Mouse (Mus musculus) olfactory bulb, adult 2 months (tissue): Measurements from ENCODE around the gene Ccdc42. TPM values are rescaled to one million over a fixed set of nuclear protein-coding genes. Genes with fewer than 3 reads are reported as not detected.

Experiments used
- H3K27ac ChIP-seq: fragments of 200-500 bp; 2 replicates; pipeline ENCODE4 v1.5.1; 2012; ENCODE audit warnings: low read depth, low read length; ENCODE audit not compliant: insufficient read depth
- H3K4me1 ChIP-seq: fragments of 200-500 bp; 2 replicates; pipeline ENCODE4 v1.6.1; 2012; ENCODE audit warnings: low read length; ENCODE audit not compliant: control insufficient read depth, insufficient read depth
- H3K4me3 ChIP-seq: fragments of 200-500 bp; 2 replicates; pipeline ENCODE4 v1.5.1; 2012; ENCODE audit warnings: mild to moderate bottlenecking, low read depth, low read length, moderate library complexity; ENCODE audit not compliant: insufficient read depth
- CTCF ChIP-seq: fragments of 200-500 bp; IDR thresholded peaks from 2 replicates; pipeline ENCODE4 v1.5.1; 2012; ENCODE audit warnings: low read depth, mild to moderate bottlenecking, low read length, moderate library complexity; ENCODE audit not compliant: insufficient read depth
- POLR2A ChIP-seq: fragments of 200-500 bp; IDR thresholded peaks from 2 replicates; pipeline ENCODE4 v1.6.1; 2012; ENCODE audit warnings: mild to moderate bottlenecking, low read depth, low read length, moderate library complexity; ENCODE audit not compliant: insufficient read depth
- WGBS: fragments of 180-500 bp; shearing (Covaris S2); methylation state at CpG from one replicate; pipeline ENCODE4 v1.1.7; 2018; 5-methylcytosine and 5-hydroxymethylcytosine counted together
- polyA plus RNA-seq: library from polyadenylated mRNA; stranded (reverse); fragments of >200 nt; gene quantifications from 2 replicates; pipeline ENCODE4 v1.2.4, GENCODE M21; 2012; ENCODE audit warnings: low replicate concordance; ENCODE audit not compliant: missing spikeins, insufficient read depth, insufficient read length

Ccdc42 gene
- not detected in 2 replicates for polyA plus RNA-seq

- 72% methylated on average over 5 of the region's 5 CpGs for WGBS
- TF ChIP-seq POLR2A (no peak), CTCF (no peak)
- Histone ChIP-seq H3K4me1 (no peaks in the 10 kb centered on the region), H3K27ac (no peak within 1 kb of the TSS), H3K4me3 (no peak within 1 kb of the TSS)
Observed at GRCm38 (mm10) chr11:68586721-68587120, at the start of gene Ccdc42. Gene Ccdc42 (plus strand): TSS chr11:68587021.

GRCm38 (mm10) chr11:68539621-68540020 lies 47.2 kb upstream of the Ccdc42 start:
- WGBS: 78% methylated on average over 5 of the region's 5 CpGs
- TF ChIP-seq POLR2A: no peak
- TF ChIP-seq CTCF: no peak
- Histone ChIP-seq H3K4me1 (no peaks in the 10 kb centered on the region), H3K27ac (no peak overlapping the region), H3K4me3 (no peak overlapping the region)

- 29% methylated on average over 8 of the region's 8 CpGs for WGBS
Observed at GRCm38 (mm10) chr11:68544554-68544953, 42.3 kb upstream of the Ccdc42 start.

GRCm38 (mm10) chr11:68545172-68545571 lies 41.6 kb upstream of the Ccdc42 start:
- Histone ChIP-seq H3K27ac (no peak overlapping the region), H3K4me1 (no peaks in the 10 kb centered on the region), H3K4me3 (no peak overlapping the region)
- no peak for TF ChIP-seq CTCF
- no peak for TF ChIP-seq POLR2A
- 71% methylated on average over 7 of the region's 7 CpGs for WGBS

More at GRCm38 (mm10) chr11:68544554-68544953, 42.3 kb upstream of the Ccdc42 start:
- H3K27ac ChIP-seq: no peak overlapping the region
- no peak overlapping the region for H3K4me3 ChIP-seq
- no peaks in the 10 kb centered on the region for H3K4me1 ChIP-seq
- TF ChIP-seq POLR2A: no peak
- no peak for TF ChIP-seq CTCF

- TF ChIP-seq CTCF: no peak
- TF ChIP-seq POLR2A: no peak
- no peak overlapping the region for H3K4me3 ChIP-seq
- no peaks in the 10 kb centered on the region for H3K4me1 ChIP-seq
- no peak overlapping the region for H3K27ac ChIP-seq
- 92% methylated on average over 8 of the region's 8 CpGs for WGBS
Observed at GRCm38 (mm10) chr11:68545682-68546222, 41.1 kb upstream of the Ccdc42 start.

- no peak overlapping the region for H3K27ac ChIP-seq
- H3K4me1 ChIP-seq: no peaks in the 10 kb centered on the region
- no peak overlapping the region for H3K4me3 ChIP-seq
- TF ChIP-seq CTCF (no peak), POLR2A (no peak)
- WGBS: 53% methylated on average over 2 of the region's 2 CpGs
Observed at GRCm38 (mm10) chr11:68547484-68547883, 39.3 kb upstream of the Ccdc42 start.

- Histone ChIP-seq H3K27ac (no peak overlapping the region), H3K4me1 (no peaks in the 10 kb centered on the region), H3K4me3 (no peak overlapping the region)
- TF ChIP-seq POLR2A (no peak), CTCF (no peak)
- 61% methylated on average over 3 of the region's 3 CpGs for WGBS
Observed at GRCm38 (mm10) chr11:68549597-68549996, 37.2 kb upstream of the Ccdc42 start.

GRCm38 (mm10) chr11:68550358-68550757 lies 36.5 kb upstream of the Ccdc42 start:
- TF ChIP-seq POLR2A (no peak), CTCF (no peak)
- Histone ChIP-seq H3K4me3 (no peak overlapping the region), H3K27ac (no peak overlapping the region), H3K4me1 (no peaks in the 10 kb centered on the region)
- WGBS: 88% methylated on average over 4 of the region's 4 CpGs

GRCm38 (mm10) chr11:68553981-68554471 lies 32.8 kb upstream of the Ccdc42 start:
- no peak for TF ChIP-seq CTCF
- TF ChIP-seq POLR2A: no peak
- whole genome bisulfite sequencing: 32% methylated on average over 8 of the region's 8 CpGs
- Histone ChIP-seq H3K4me3 (no peak overlapping the region), H3K27ac (no peak overlapping the region), H3K4me1 (peaks cover 16% of the 10 kb centered on the region)
